Mouse (Mus musculus): Measurements from ENCODE around the gene Ugt1a8.

Gene Ugt1a8

GRCm38 (mm10) chr1:88259643-88260024 lies 172.0 kb downstream of the Ugt1a8 start:
- DNase-seq (ENCODE audit: low spot score in 2 of 2), result no peak

GRCm38 (mm10) chr1:88260114-88260513 lies 172.5 kb downstream of the Ugt1a8 start:
- no peak for DNase-seq (ENCODE audit: low spot score in 2 of 2)

GRCm38 (mm10) chr1:88260604-88261377 lies 173.2 kb downstream of the Ugt1a8 start:
- DNase-seq (ENCODE audit: low spot score in 2 of 2), result no peak

GRCm38 (mm10) chr1:88261706-88262105 lies 174.1 kb downstream of the Ugt1a8 start:
- DNase-seq (ENCODE audit: low spot score in 2 of 2), result no peak

GRCm38 (mm10) chr1:88262255-88262654 lies 174.6 kb downstream of the Ugt1a8 start:
- DNase-seq (ENCODE audit: low spot score in 2 of 2), result no peak

- no peak for DNase-seq (ENCODE audit: low spot score in 2 of 2)
Observed at GRCm38 (mm10) chr1:88262961-88263360, 175.3 kb downstream of the Ugt1a8 start.

- DNase-seq (ENCODE audit: low spot score in 2 of 2), result no peak
Observed at GRCm38 (mm10) chr1:88263778-88264177, 176.2 kb downstream of the Ugt1a8 start.

- DNase-seq (ENCODE audit: low spot score in 2 of 2), result no peak
Observed at GRCm38 (mm10) chr1:88264237-88264868, 176.7 kb downstream of the Ugt1a8 start.

GRCm38 (mm10) chr1:88264869-88265240 lies 177.2 kb downstream of the Ugt1a8 start:
- no peak for DNase-seq (ENCODE audit: low spot score in 2 of 2)

- DNase-seq (ENCODE audit: low spot score in 2 of 2), result no peak
Observed at GRCm38 (mm10) chr1:88266123-88266522, 178.5 kb downstream of the Ugt1a8 start.

- no peak for DNase-seq (ENCODE audit: low spot score in 2 of 2)
Observed at GRCm38 (mm10) chr1:88267489-88267888, 179.9 kb downstream of the Ugt1a8 start.

- DNase-seq (ENCODE audit: low spot score in 2 of 2), result no peak
Observed at GRCm38 (mm10) chr1:88268070-88268469, 180.5 kb downstream of the Ugt1a8 start.

Measured in spleen, postnatal 10 days (tissue).